Mouse (Mus musculus) olfactory bulb, adult 2 months (tissue): ENCODE data around the gene Lrrtm3.

Source experiments
- CTCF ChIP-seq: fragments of 200-500 bp; IDR thresholded peaks from 2 replicates; pipeline ENCODE4 v1.5.1; 2012; ENCODE audit warnings: low read depth, mild to moderate bottlenecking, low read length, moderate library complexity; ENCODE audit not compliant: insufficient read depth
- POLR2A ChIP-seq: fragments of 200-500 bp; IDR thresholded peaks from 2 replicates; pipeline ENCODE4 v1.6.1; 2012; ENCODE audit warnings: mild to moderate bottlenecking, low read depth, low read length, moderate library complexity; ENCODE audit not compliant: insufficient read depth

DNA sequence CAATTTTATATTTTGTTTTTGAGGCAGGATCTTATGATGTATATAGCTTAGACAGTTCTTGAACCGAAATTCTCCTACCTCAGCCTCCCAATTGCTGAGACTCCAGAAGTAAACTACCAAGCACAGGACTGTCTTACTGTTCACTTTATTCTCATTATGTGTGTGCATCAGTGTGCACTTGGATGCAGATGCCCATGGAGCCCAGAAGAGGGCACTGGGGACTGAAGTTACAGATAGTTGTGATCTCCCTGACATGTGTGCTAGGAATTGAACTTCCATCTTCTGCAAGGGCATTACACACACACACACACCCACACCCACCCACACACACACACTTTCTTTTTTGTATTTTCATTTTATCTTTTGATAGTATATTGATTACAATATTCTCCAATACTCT is 6.5 kb upstream of the Lrrtm3 start:
- TF ChIP-seq CTCF, result no peak
- no peak for TF ChIP-seq POLR2A
